Mouse (Mus musculus) E14TG2a.4 (cell line): ENCODE measurements around the gene Atl3.
A peak's percentile ranks its signal among the peaks of the same experiment; 100 is the strongest.
"Not testable (repeated sequence)": the region's sequence is repeated elsewhere in the genome, so short reads cannot be mapped to it uniquely, and the experiment has no call there.

Experiments
- H3K27me3 ChIP-seq: 2 replicates; pipeline ENCODE4 v1.6.1; 2014; ENCODE audit warnings: low read length, control low read depth; ENCODE audit not compliant: insufficient read depth
- H3K36me3 ChIP-seq: 2 replicates; pipeline ENCODE4 v1.6.1; 2014; ENCODE audit warnings: low read length, control low read depth; ENCODE audit not compliant: insufficient read depth
- H3K4me1 ChIP-seq: replicated peaks from 2 replicates; pipeline ENCODE4 v1.6.1; 2014; ENCODE audit warnings: low read depth, low read length, control low read depth
- H3K4me3 ChIP-seq: replicated peaks from 2 replicates; pipeline ENCODE4 v1.5.1; 2014; ENCODE audit warnings: mild to moderate bottlenecking, low read length
- H3K9me3 ChIP-seq: 2 replicates; pipeline ENCODE4 v1.6.1; 2014; ENCODE audit warnings: low read length, control low read depth
- CTCF ChIP-seq: conservative IDR thresholded peaks from 2 replicates; pipeline ENCODE4 v1.5.1; 2014; ENCODE audit warnings: low read length
- NANOG ChIP-seq: IDR thresholded peaks from 2 replicates; pipeline ENCODE4 v1.6.1; 2014; ENCODE audit warnings: borderline replicate concordance, low read length, mixed read lengths
- POU5F1 ChIP-seq: IDR thresholded peaks from 2 replicates; pipeline ENCODE4 v1.6.1; 2014; ENCODE audit warnings: low read length, borderline replicate concordance

Gene Atl3

GRCm38 (mm10) chr19:7492682-7493081, 1.2 kb upstream of the Atl3 start:
- H3K27me3 ChIP-seq, result no peaks in the 10 kb centered on the region
- H3K4me1 ChIP-seq, result peaks cover 36% of the 10 kb centered on the region
- no peaks in the 10 kb centered on the region for H3K36me3 ChIP-seq
- TF ChIP-seq POU5F1 (no peak), NANOG (no peak), CTCF (no peak)
- H3K9me3 ChIP-seq, result no peaks in the 10 kb centered on the region
- no peak overlapping the region for H3K4me3 ChIP-seq

GRCm38 (mm10) chr19:7494187-7495015, 561 bp downstream of the Atl3 start:
- TF ChIP-seq POU5F1, result no peak
- TF ChIP-seq CTCF, result no peak
- no peaks in the 10 kb centered on the region for H3K27me3 ChIP-seq
- no peaks in the 10 kb centered on the region for H3K9me3 ChIP-seq
- peaks cover 43% of the 10 kb centered on the region for H3K4me1 ChIP-seq
- H3K36me3 ChIP-seq, result peaks cover 6% of the 10 kb centered on the region; the same call in 1 of the 2 replicates
- H3K4me3 ChIP-seq, result peak overlapping the region; percentile 93

GRCm38 (mm10) chr19:7495221-7496038, 1.6 kb downstream of the Atl3 start:
- H3K4me3 ChIP-seq, result peak overlapping the region; percentile 93
- H3K27me3 ChIP-seq, result no peaks in the 10 kb centered on the region
- H3K36me3 ChIP-seq, result peaks cover 6% of the 10 kb centered on the region; the same call in 1 of the 2 replicates
- no peaks in the 10 kb centered on the region for H3K9me3 ChIP-seq
- H3K4me1 ChIP-seq, result peaks cover 43% of the 10 kb centered on the region
- TF ChIP-seq POU5F1 (no peak), CTCF (no peak), NANOG (no peak)

GRCm38 (mm10) chr19:7496070-7496469, 2.2 kb downstream of the Atl3 start:
- Histone ChIP-seq H3K4me1 (peaks cover 43% of the 10 kb centered on the region), H3K4me3 (0 out of 2 replicates have a peak overlapping the region, but pooled peaks have one; percentile 93)
- H3K9me3 ChIP-seq, H3K36me3 ChIP-seq, H3K27me3 ChIP-seq: not testable (repeated sequence)

GRCm38 (mm10) chr19:7498816-7499215, 5.0 kb downstream of the Atl3 start:
- Histone ChIP-seq H3K9me3 (no peaks in the 10 kb centered on the region), H3K4me1 (peaks cover 27% of the 10 kb centered on the region), H3K27me3 (no peaks in the 10 kb centered on the region), H3K36me3 (peaks cover 6% of the 10 kb centered on the region; the same call in 1 of the 2 replicates), H3K4me3 (no peak overlapping the region)
- TF ChIP-seq CTCF (no peak), POU5F1 (no peak), NANOG (no peak)

- Histone ChIP-seq H3K9me3 (no peaks in the 10 kb centered on the region), H3K27me3 (no peaks in the 10 kb centered on the region), H3K36me3 (peaks cover 6% of the 10 kb centered on the region; the same call in 1 of the 2 replicates), H3K4me3 (no peak overlapping the region), H3K4me1 (peaks cover 23% of the 10 kb centered on the region)
- no peak for TF ChIP-seq CTCF
- no peak for TF ChIP-seq NANOG
- TF ChIP-seq POU5F1, result no peak
Measured at GRCm38 (mm10) chr19:7500701-7501100, 6.9 kb downstream of the Atl3 start.

- Histone ChIP-seq H3K27me3 (no peaks in the 10 kb centered on the region), H3K4me3 (no peak overlapping the region), H3K36me3 (peaks cover 6% of the 10 kb centered on the region; the same call in 1 of the 2 replicates), H3K4me1 (peaks cover 14% of the 10 kb centered on the region), H3K9me3 (no peaks in the 10 kb centered on the region)
- TF ChIP-seq POU5F1, result no peak
- no peak for TF ChIP-seq NANOG
- no peak for TF ChIP-seq CTCF
Measured at GRCm38 (mm10) chr19:7502432-7502831, 8.6 kb downstream of the Atl3 start.

GRCm38 (mm10) chr19:7506321-7506720, 12.5 kb downstream of the Atl3 start:
- H3K36me3 ChIP-seq, result peaks cover 22% of the 10 kb centered on the region
- no peaks in the 10 kb centered on the region for H3K27me3 ChIP-seq
- TF ChIP-seq CTCF, result no peak
- no peak for TF ChIP-seq NANOG
- no peak for TF ChIP-seq POU5F1
- peaks cover 8% of the 10 kb centered on the region for H3K4me1 ChIP-seq
- H3K9me3 ChIP-seq, result no peaks in the 10 kb centered on the region
- H3K4me3 ChIP-seq, result no peak overlapping the region

GRCm38 (mm10) chr19:7508026-7508425, 14.2 kb downstream of the Atl3 start:
- Histone ChIP-seq H3K27me3 (no peaks in the 10 kb centered on the region), H3K9me3 (no peaks in the 10 kb centered on the region), H3K36me3 (peaks cover 37% of the 10 kb centered on the region), H3K4me1 (peaks cover 10% of the 10 kb centered on the region), H3K4me3 (no peak overlapping the region)
- TF ChIP-seq POU5F1 (no peak), CTCF (peak; percentile 43)
